Mouse (Mus musculus) C2C12 (cell line): Measurements from ENCODE around the gene Abhd2.

Source experiments
- CEBPB ChIP-seq: IDR thresholded peaks from one replicate; pipeline ENCODE4 v1.6.1; 2011; ENCODE audit warnings: low read depth, mild to moderate bottlenecking, control low read depth, moderate library complexity
- CTCF ChIP-seq: IDR thresholded peaks from one replicate; pipeline ENCODE4 v1.5.1; 2011; ENCODE audit not compliant: control insufficient read depth, insufficient read depth, insufficient read length
- FOSL1 ChIP-seq: IDR thresholded peaks from one replicate; pipeline ENCODE4 v1.8.0; 2011; ENCODE audit warnings: mild to moderate bottlenecking, low read length; ENCODE audit not compliant: poor library complexity, insufficient read depth, severe bottlenecking
- MAX ChIP-seq: IDR thresholded peaks from one replicate; pipeline ENCODE4 v1.6.1; 2011; ENCODE audit warnings: mild to moderate bottlenecking, control low read depth
- MYOD1 ChIP-seq: IDR thresholded peaks from one replicate; pipeline ENCODE4 v1.6.1; 2011; ENCODE audit warnings: low read depth; ENCODE audit not compliant: control insufficient read depth, insufficient read length
- USF1 ChIP-seq: IDR thresholded peaks from one replicate; pipeline ENCODE4 v1.6.1; 2011; ENCODE audit warnings: low read depth, mild to moderate bottlenecking, control low read depth, moderate library complexity

GRCm38 (mm10) chr7:79268897-79269296 is 4.1 kb upstream of the Abhd2 start:
- no peak for TF ChIP-seq CTCF
- no peak for TF ChIP-seq MYOD1
- TF ChIP-seq MAX: no peak
- TF ChIP-seq USF1: no peak
- no peak for TF ChIP-seq CEBPB
- no peak for TF ChIP-seq FOSL1
